Mouse (Mus musculus) ES-E14 (cell line): Measurements from ENCODE around the gene Als2cl. TPM values are rescaled to one million over a fixed set of nuclear protein-coding genes. Genes with fewer than 3 reads are reported as not detected.

ENCODE experiments used
- DNase-seq: peaks from one replicate; pipeline ENCODE4 v3.0.0-alpha.2; 2013; ENCODE audit warnings: low read depth, low spot score
- H3K27ac ChIP-seq: 2 replicates; pipeline ENCODE4 v1.5.1; 2012; ENCODE audit warnings: low read depth, mild to moderate bottlenecking, low read length, moderate library complexity, mixed read lengths; ENCODE audit not compliant: poor library complexity, insufficient read depth, severe bottlenecking
- H3K36me3 ChIP-seq: 2 replicates; pipeline ENCODE4 v1.6.1; 2012; ENCODE audit warnings: mild to moderate bottlenecking, low read length, moderate library complexity, mixed read lengths; ENCODE audit not compliant: control insufficient read depth, poor library complexity, insufficient read depth, severe bottlenecking
- H3K4me1 ChIP-seq, 2 experiments: fragments of 150-350 bp in 1 of 2; sonication (generic) in 1 of 2; 2 replicates each; pipeline ENCODE4 v1.6.1; 2012; ENCODE audit warnings: low read length in 2 of 2, mild to moderate bottlenecking in 1 of 2, mixed read lengths in 1 of 2; ENCODE audit not compliant: control insufficient read depth in 2 of 2, insufficient read depth in 2 of 2, poor library complexity in 1 of 2
- H3K4me3 ChIP-seq, 2 experiments: fragments of 150-350 bp in 1 of 2; sonication (generic) in 1 of 2; 2 replicates each; pipeline ENCODE4 v1.5.1; 2012; ENCODE audit warnings: low read length in 2 of 2, low read depth in 1 of 2, mild to moderate bottlenecking in 1 of 2, mixed read lengths in 1 of 2; ENCODE audit not compliant: insufficient read depth in 1 of 2, poor library complexity in 1 of 2, severe bottlenecking in 1 of 2
- H3K9ac ChIP-seq: 2 replicates; pipeline ENCODE4 v1.6.1; 2012; ENCODE audit warnings: low read depth, mild to moderate bottlenecking, low read length, mixed read lengths; ENCODE audit not compliant: poor library complexity, insufficient read depth, severe bottlenecking
- H3K9me3 ChIP-seq: fragments of 150-350 bp; sonication (generic); 2 replicates; pipeline ENCODE4 v1.6.1; 2012; ENCODE audit warnings: low read depth, mild to moderate bottlenecking, low read length; ENCODE audit not compliant: control insufficient read depth, insufficient read depth
- CHD2 ChIP-seq: IDR thresholded peaks from 2 replicates; pipeline ENCODE4 v1.6.1; 2014; ENCODE audit warnings: mild to moderate bottlenecking, low read depth, low read length, inconsistent platforms
- HCFC1 ChIP-seq: IDR thresholded peaks from 2 replicates; pipeline ENCODE4 v1.6.1; 2012; ENCODE audit warnings: low read length, inconsistent platforms, borderline replicate concordance; ENCODE audit not compliant: insufficient read depth
- MAFK ChIP-seq: IDR thresholded peaks from 2 replicates; pipeline ENCODE4 v1.6.1; 2014; ENCODE audit warnings: mild to moderate bottlenecking, low read depth, low read length, inconsistent platforms; ENCODE audit not compliant: insufficient read depth
- ZC3H11A ChIP-seq: IDR thresholded peaks from 2 replicates; pipeline ENCODE4 v1.6.1; 2012; ENCODE audit warnings: low read depth, mild to moderate bottlenecking, inconsistent platforms, low read length, borderline replicate concordance
- ZNF384 ChIP-seq: IDR thresholded peaks from 2 replicates; pipeline ENCODE4 v1.6.1; 2012; ENCODE audit warnings: low read depth, low read length, inconsistent platforms
- in situ Hi-C, 2 experiments: fragments of 600-800 bp; cut with MboI; formaldehyde crosslinking; loops; one replicate each; pipeline ENCODE4 v1.15.1; 2025; ENCODE audit warnings: low sequenced_read_pairs in 2 of 2, inconsistent platforms in 1 of 2; ENCODE audit not compliant: unreplicated experiment in 2 of 2
- total RNA-seq: library from RNA; depleted of rRNA; stranded (reverse); fragments of 300-350 nt; gene quantifications from 2 replicates; pipeline ENCODE4 v1.2.3, GENCODE M21; 2012

Als2cl gene
- total RNA-seq, 1 experiment = 13.0 TPM

GRCm38 (mm10) chr9:110858967-110859596 lies 20.6 kb upstream of the Als2cl start:
- no peak for TF ChIP-seq ZNF384
- TF ChIP-seq HCFC1 = no peak
- TF ChIP-seq CHD2 = no peak
- TF ChIP-seq MAFK = no peak
- TF ChIP-seq ZC3H11A = no peak
- H3K36me3 ChIP-seq = no peaks in the 10 kb centered on the region
- no peaks in the 10 kb centered on the region for H3K9me3 ChIP-seq
- in situ Hi-C loops = no loop called here
- peaks cover 5 to 19% of the 10 kb centered on the region in 2 experiments for H3K4me1 ChIP-seq
- H3K9ac ChIP-seq = no peak overlapping the region
- no peak for DNase-seq
- no peak overlapping the region for H3K4me3 ChIP-seq
- no peak overlapping the region for H3K27ac ChIP-seq

- peak; percentile 73 for DNase-seq
- Histone ChIP-seq H3K27ac (no peak overlapping the region), H3K36me3 (no peaks in the 10 kb centered on the region), H3K4me3 (no peak overlapping the region), H3K9me3 (no peaks in the 10 kb centered on the region), H3K4me1 (peaks cover 0 to 13% of the 10 kb centered on the region in 2 experiments; a peak in 1 of 4 replicates), H3K9ac (no peak overlapping the region)
- TF ChIP-seq CHD2 (no peak), ZC3H11A (peak; percentile 51; the same call in 1 of the 2 replicates)
- in situ Hi-C loops = loop anchor here in 1 of 2 experiments (10.0 kb wide), 1 partner anchor 156 kb away; no protein-coding TSS in a partner anchor
Observed at GRCm38 (mm10) chr9:110871030-110871429, 8.6 kb upstream of the Als2cl start.

- H3K9me3 ChIP-seq = no peaks in the 10 kb centered on the region
- H3K27ac ChIP-seq = no peak overlapping the region
- in situ Hi-C loops = loop anchor here in 1 of 2 experiments (10.0 kb wide), 1 partner anchor 159 kb away; no protein-coding TSS in a partner anchor
- peaks cover 0 to 15% of the 10 kb centered on the region in 2 experiments; a peak in 1 of 4 replicates for H3K4me1 ChIP-seq
- peak overlapping the region; percentile 62 to 65 for H3K4me3 ChIP-seq
- DNase-seq = no peak
- peak overlapping the region; percentile 66 for H3K9ac ChIP-seq
- TF ChIP-seq ZC3H11A (no peak), HCFC1 (no peak), CHD2 (no peak), ZNF384 (no peak), MAFK (no peak)
- H3K36me3 ChIP-seq = no peaks in the 10 kb centered on the region
Observed at GRCm38 (mm10) chr9:110873681-110874659, 5.7 kb upstream of the Als2cl start.

- in situ Hi-C loops = loop anchor here in 1 of 2 experiments (10.0 kb wide), 1 partner anchor 160 kb away; no protein-coding TSS in a partner anchor
Observed at GRCm38 (mm10) chr9:110874660-110875191, 4.9 kb upstream of the Als2cl start.

More at GRCm38 (mm10) chr9:110874660-110875191, 4.9 kb upstream of the Als2cl start:
- H3K4me1 ChIP-seq = peaks cover 0 to 15% of the 10 kb centered on the region in 2 experiments; a peak in 1 of 4 replicates
- no peak for TF ChIP-seq MAFK
- no peak for TF ChIP-seq ZNF384
- TF ChIP-seq CHD2 = no peak
- no peak for TF ChIP-seq HCFC1
- TF ChIP-seq ZC3H11A = no peak
- no peak overlapping the region for H3K27ac ChIP-seq
- no peaks in the 10 kb centered on the region for H3K36me3 ChIP-seq
- no peak overlapping the region for H3K9ac ChIP-seq
- H3K4me3 ChIP-seq = no peak overlapping the region
- H3K9me3 ChIP-seq = no peaks in the 10 kb centered on the region
- no peak for DNase-seq
